Mouse (Mus musculus) brain, embryonic 18.5 days (tissue): ENCODE results near the gene Slc22a6.

ENCODE experiments used
- DNase-seq: peaks from one replicate; pipeline ENCODE4 v3.0.0-alpha.2; 2012; ENCODE audit warnings: low read depth, low spot score

Gene Slc22a6

DNA sequence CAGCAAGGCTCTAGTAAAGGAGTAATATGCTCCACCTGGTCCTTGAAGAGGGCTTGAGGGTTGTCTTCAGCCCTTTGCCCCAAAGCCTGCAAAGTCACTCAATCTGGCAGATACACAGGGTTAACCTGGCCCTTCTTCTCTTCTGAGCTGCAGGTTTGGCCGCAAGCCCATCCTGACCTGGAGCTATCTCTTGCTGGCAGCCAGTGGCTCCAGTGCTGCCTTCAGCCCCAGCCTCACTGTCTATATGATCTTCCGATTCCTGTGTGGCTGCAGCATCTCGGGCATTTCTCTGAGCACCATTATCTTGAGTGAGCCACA, 12.6 kb upstream of the Slc22a6 start:
- DNase-seq: no peak

DNA sequence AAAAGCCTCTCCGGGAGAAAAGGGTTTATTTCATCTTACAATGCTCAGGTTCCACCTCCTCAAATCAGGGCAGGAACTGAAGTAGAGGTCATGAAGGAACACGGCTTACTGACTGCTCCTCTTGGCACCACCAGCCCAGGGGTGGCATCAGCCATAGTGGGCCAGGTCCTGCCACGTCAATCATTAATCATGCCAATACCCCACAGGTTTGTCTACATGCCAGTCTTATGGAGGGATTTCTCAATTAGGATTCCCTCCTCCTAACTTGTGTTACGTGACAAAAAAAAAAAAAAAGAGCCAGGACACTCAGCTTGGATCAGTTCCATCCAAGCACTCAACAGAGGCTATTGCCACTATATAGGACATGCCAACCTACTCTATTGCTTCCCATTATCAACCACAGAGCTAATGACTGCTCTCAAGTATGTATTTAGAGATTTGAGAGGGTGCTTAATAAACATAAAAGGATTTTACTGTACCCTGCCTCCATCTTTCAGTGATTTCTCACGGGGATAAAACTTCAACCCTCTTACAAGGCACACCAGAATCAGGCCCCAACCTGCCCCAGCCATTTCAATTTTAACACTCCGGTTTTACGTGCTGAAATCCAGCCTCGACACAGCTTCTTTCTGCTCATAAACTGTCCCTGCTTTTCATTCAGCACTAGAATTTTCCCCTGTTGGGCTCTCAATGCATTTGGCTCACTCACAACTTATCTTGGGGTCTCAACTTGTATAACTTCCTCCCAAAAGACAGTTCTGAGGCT, 6.3 kb upstream of the Slc22a6 start:
- no peak for DNase-seq

DNA sequence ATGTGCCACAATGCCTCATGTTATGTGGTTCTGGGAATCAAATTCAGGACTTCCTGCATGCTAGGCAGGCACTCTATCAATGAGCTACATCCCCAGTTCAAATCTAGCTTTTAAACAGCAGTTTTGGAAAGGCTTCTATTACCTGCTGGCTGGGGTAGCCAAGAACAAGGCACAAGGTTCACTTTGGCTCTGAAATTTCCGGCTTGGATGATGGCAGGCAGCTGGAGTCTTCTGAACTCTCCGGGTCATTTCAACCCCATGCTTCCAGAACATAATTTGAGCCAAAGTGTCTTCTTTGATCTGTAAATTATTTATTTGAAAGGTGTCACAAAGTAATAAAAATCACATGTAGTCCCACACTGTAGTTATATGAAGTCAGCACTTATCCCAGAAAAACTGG, 4.7 kb upstream of the Slc22a6 start:
- DNase-seq: no peak

DNA sequence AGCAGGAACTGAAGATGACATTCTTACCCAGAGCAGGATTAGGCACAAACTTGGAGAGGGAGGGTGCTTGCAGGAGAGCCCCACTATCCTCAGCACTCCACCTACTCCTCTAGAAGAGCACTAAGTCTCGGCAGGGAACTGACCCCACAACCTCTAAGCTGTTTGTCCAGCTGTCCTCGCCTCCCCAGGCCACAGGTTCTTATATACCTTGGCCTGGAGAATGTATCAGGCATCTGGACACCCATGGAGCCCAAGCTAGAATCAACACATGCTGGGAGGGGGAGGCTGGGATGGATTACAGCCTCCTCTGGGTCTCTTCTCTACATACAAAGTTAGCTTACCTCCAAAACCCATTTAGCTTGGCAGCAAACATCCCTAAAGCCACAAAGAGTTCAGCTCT, 3.5 kb upstream of the Slc22a6 start:
- DNase-seq: no peak

DNA sequence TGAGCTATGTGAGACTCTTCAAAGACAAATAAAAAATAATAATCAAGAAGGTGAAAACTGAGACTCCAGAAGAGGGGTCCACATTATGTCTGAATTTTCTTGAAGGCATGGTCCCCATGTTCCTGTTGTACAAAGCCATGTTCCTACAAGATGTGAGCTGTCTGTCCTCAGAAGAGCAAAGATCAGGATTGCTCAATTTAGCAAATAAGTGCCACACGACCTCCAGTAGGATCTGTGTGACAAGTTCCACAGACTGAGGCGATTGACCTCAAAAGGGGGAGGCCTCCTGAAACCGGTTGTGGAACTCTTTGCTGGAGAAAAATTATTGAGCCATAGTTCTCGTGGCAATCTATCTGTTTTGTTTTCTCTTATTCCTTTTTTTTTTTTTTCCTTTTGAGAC, 1.5 kb upstream of the Slc22a6 start:
- no peak for DNase-seq

DNA sequence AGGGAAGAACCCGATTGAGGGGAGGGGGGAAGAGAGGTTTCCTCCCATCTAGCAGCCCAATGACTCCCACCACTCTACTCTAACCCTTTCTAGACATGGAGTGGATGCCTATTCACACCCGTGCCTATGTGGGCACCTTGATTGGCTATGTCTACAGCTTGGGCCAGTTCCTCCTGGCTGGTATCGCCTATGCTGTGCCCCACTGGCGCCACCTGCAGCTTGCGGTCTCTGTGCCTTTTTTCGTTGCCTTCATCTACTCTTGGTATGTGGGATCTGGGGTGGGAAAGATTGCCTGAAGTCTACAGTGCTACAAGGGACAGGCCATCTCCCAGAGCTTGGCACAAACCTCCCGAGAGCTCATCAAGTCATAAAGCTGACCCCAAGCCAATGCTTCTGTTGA, 3.3 kb downstream of the Slc22a6 start:
- no peak for DNase-seq

DNA sequence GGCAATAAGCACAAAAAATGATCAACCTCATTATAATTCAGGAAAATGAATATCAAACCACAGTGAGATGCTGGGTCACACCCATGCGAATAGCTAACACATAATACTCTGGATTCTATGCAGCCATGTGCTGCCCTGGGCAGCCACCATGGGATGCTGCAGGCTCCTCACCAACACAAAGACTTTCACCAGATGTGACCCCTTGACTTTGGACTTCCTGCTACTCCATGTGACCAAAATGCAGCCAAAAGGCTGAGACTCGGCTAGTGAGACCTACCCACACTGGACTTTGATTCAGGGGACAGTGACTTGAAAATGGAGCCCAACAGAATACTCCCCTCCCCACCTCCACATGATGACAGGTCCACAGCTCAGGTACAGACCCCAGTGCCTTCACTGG, 12.4 kb downstream of the Slc22a6 start:
- no peak for DNase-seq

DNA sequence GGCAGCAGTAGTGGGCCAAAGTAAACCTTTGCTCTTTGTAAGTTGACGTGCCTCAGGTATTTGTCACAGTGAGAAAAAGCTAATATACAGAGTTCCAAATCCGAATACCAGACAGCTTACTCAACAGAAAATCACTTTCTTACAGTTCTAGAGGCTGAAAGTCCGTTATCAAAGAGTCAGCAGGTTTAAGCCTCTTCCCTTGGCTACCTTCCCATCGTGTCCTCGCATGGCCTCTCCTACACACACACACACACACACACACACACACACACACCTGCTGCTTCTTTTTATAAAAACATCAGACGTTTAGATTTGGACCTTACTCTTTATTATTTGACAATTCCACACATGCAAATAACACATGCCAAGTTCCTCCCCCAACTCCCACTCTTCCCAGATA, 13.0 kb downstream of the Slc22a6 start:
- no peak for DNase-seq

DNA sequence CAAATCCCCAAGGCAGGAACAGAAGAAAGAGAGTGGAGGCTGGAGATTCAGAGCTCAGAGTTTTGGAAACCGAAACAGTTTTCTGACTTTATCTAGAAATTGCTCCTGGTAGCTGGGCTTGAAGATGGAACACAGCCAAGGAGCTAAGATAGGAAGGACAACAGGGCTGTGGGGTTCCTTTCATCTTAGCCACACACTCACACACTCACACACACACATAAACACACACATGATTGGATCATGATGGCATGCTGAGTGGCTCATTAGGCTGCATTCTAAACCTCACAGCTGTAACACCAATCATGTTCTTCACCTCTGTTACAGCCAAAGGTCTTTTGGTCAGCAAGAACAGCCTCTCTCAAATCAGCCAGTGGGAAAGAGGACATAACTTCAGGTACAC, 14.2 kb downstream of the Slc22a6 start:
- no peak for DNase-seq

DNA sequence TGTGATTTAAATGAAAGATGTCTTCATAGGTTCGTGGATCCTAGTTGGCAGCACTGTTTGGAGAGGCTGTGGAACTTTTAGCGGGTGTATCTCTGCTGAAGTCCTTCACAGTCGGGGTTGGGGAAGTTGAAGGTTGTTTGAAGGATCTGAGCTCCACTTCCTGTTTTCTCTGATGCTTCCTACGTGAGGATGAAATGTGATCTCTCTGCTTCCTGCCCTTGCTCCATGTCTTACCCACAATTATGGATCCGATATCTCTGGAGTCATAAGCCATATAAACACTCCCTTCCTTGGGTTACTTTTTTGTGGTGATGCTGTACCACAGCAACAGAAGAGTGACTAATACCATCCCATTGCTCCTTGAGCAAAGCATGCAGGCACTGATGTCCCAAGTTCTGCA, 24.2 kb downstream of the Slc22a6 start:
- no peak for DNase-seq

DNA sequence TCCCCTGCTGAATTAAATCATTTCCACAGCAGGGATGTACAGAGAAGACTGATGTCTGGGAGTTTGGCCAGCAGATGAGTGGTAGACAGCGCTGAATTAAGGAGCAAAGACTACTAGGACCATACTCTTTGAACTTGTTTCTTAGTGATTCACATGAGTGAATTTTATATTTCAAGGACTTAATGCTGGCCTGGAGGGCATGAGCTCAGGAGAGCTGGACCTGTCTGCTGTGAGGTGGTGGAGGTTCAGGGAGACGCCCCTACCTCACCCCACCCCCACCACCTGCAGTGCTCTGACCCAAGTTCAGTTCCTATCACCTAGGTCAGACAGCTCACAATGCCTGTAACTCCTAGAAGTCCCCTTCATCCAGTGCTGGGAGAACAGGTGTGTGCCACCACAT, 28.6 kb downstream of the Slc22a6 start:
- DNase-seq: no peak

DNA sequence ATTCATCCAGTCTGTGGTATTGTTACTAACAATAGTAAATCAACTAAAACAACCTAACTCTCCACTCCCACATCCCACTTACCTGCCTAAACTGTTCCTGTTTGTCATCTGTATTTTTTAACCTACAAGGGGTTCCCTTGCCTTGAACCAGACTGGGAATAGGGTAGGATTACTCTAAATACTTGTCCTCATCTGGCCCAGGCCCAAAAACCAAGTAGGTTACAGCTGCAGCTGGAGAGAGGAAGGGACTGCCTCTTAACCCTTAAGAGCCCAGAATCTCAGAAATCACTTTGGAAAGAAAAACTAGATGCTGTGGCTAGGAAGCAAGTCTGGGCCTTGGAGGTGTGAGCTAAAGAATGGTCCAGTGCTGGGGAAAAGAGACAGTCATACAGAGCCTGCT, 38.0 kb downstream of the Slc22a6 start:
- no peak for DNase-seq

DNA sequence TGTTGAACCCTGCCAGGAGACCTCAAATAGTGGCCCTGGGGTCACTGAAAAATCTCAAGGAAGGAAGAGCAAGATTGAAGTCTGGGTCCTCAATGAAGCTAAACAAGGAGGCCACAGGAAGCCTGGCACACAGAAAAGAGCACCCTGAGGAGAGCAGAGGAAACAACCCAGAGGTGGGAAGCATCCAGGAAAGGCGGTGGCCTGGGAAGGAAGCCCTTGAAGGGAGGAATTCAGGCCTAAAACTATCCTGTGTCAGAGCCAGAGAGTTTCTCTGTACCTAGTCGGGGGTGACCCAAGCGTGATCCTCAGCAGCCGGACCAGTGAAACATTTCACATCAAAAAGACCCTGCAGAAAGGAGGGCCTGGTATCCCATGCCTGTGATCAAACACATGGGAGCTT, 38.5 kb downstream of the Slc22a6 start:
- no peak for DNase-seq

DNA sequence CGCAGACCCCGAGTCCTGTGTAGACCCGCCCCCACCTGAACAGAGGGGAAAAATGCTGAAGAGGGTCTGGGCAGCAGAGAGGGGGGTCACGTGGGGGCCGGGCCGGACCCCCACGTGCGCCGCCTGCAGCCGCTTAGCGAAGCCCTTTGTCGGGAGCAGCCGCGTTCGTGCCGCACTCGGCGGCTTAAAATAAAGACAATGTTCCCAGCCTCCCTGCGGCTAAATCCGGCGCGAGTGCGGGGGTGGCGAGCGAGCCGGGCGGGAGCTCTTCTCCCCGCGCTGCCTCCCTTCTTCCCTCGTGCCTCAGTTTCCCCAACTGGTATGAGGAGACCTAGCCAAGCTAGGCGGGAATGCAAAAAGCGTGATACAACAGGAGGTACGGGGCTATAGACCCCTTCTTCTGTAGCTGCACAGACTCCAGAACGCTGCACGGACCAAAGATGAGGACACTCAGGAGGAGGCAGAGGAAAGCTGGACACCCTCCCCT, 44.0 kb downstream of the Slc22a6 start:
- DNase-seq: no peak

DNA sequence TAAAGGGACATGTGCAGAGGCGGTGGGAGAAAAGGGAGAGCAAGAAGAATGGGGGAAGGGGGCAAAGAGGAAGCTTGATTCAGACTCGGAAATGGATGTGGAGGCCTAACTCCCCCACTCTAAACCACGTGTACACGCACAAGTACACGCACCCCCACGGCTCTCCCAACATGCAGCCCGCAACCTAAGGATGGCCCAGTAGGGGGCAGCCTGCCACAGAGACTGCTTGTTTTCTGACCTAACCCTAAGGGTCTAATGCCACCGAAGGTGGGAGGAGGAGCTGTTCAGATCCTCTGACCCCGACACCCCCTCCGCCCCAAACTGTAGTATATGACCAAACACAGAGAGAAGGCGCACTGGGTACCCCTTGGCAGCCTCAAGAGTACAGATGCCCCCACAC, 44.5 kb downstream of the Slc22a6 start:
- DNase-seq: no peak

DNA sequence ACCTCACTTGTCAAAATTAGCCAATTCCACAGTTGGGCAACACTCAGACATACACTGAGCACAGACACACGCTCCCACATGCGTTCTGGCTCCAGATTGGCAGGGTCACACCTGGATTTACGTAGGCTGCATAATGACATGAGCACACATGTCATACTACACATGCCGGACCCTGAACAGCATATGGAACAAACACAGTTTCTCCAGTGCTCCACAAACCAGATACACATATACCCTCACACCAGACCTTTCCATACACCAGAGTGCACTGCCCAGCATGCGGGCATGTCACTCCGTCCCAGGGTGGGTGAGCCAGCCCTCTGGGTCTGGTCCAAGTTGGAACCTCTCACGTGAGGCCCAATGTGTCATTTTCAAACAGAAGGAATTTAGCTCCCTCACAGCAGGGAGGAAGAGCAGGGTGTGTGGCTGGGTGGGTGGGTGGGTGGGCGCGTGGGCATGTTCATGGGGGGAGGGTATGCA, 45.6 kb downstream of the Slc22a6 start, which contains the start of gene Chrm1:
Gene Chrm1 (plus strand): TSS at position 430 of the 480 bp plus-strand sequence.
- DNase-seq: no peak

DNA sequence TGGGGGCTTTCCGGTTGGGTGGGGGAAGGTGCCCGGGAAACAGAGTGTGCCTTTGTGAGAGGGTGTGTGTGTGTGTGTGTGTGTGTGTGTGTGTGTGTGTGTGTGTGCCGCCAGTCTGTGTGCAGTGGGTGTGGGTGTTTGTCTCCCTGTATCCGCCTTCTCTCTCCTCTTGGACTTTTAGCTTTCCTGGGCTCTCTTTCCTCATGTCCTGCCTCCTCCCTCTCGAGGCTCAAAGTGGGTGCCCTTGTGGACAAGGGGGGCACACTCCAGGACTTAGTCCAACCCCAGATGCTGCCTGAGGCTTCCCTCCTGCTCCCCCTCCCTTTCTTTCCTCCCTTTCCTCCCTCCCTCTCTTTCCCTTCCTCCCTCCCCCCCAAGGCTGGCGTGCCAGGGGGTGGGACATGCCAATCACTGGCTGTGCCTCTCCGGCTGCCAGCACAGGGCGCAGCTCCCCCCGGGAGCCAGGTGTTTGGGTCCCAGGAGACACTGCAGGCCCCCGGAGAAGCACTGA, 46.1 kb downstream of the Slc22a6 start:
- DNase-seq: no peak

DNA sequence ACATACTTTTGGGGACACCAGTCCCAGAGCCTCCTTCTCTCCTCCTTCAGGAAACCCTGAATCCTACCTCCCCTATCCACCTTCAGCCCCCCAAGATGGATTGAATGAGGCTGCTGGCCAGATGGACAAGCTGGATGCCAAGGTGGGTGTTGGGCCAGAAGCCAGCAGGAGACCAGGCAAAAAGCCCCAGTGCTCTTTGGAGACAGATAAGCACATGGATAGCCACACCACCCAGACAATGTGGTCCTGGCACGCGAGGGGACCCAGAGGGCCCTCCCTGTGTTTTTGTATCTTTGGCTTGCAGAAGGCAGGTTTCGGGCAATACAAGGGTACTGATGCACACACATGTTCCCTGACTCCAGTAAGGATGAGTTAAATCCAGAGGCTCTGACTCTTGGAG, 47.0 kb downstream of the Slc22a6 start:
- no peak for DNase-seq

DNA sequence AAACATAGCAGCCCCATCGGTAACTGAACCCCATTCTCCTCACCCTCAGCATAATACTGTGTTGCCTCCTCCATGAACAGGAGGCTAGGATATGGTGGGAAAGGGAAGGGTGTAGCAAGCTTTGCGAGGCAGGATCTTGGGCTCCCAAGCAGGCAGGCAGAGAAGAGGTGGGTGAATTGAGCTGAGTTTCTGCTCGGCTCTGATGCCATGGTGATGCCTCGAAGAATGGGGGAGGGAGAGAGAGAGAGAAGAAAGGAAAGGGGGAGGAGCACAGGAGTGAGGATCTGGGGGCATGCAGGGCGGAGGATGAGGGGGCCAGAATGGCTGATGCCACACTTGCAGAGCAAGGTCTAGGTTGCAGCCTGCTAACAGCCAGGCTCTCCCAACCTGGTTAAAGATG, 47.9 kb downstream of the Slc22a6 start:
- no peak for DNase-seq

DNA sequence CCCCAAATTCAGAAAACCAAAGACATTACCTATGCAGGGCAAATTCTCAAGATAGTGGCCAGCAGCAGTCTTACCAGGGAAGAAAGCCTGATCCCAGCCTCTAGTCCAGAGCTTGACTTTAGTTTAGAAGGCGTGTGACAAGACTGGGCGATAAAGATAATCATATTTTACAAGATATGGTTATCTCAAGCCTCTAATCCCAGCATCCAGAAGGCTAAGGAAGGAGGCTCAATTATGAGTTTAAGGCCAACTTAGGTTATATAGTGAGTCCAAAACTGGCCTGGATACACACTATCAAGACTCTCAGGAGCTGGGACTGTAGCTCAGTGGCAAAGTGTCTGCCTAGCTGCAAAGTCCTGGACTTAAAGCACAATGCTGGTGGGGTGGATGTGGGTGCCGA, 55.0 kb downstream of the Slc22a6 start:
- DNase-seq: no peak

DNA sequence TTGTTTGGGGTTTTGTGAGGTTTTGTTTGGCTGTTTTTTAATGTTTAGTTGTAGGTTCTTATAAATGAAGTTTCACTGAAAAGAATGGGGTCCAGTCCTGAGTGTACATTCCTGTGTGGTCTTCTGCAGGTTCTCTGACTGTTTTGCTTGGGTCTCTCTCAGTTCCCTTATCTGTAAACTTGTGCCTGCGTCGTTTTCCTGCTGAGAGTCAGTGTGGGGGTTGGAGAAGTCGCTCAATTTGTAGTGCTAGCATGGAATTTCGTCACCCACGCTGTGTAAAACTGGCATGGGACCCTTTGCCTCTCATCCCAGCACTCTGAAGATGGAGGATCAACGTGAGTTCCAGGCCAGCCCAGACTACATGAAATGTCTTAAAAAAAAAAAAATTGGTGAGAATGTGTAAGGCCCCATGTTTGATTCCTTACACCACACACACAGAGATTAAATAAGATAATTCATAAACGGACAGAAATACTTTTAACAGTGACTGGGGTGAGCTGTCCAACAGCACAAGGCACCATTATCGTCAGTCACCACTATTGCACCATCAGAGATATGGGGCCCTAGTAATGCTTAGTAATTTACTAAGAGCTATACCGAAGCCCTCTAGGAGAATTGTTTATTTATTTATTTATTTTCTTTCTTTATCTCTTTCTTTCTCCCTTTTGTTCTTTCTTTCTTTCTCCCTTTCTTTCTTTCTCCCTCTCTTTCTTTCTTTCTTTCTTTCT, 55.7 kb downstream of the Slc22a6 start:
- DNase-seq: no peak
